Mouse (Mus musculus): ENCODE data around the gene Myl4. TPM values are rescaled to one million over a fixed set of nuclear protein-coding genes. Genes with fewer than 3 reads are reported as not detected.

The Myl4 gene
- polyA plus RNA-seq, 1 experiment from 2014 or later: 3.2 TPM

- H3K4me1 ChIP-seq (ENCODE audit: control insufficient read depth, insufficient read depth, low read length): peaks cover 4% of the 10 kb centered on the region; the same call in 1 of the 2 replicates
- no peak for ATAC-seq (ENCODE audit: low FRiP score, low TSS enrichment)
Measured at GRCm38 (mm10) chr11:104578074-104578473, 27.6 kb downstream of the Myl4 start.

GRCm38 (mm10) chr11:104579084-104579483, 28.6 kb downstream of the Myl4 start:
- 87% methylated on average over 9 of the region's 9 CpGs for WGBS
- H3K9me3 ChIP-seq (ENCODE audit: control insufficient read depth, low read length): no peaks in the 10 kb centered on the region
- H3K4me1 ChIP-seq (ENCODE audit: control insufficient read depth, insufficient read depth, low read length): peaks cover 4% of the 10 kb centered on the region; the same call in 1 of the 2 replicates
- H3K9ac ChIP-seq (replicated peaks; ENCODE audit: low read length): no peak overlapping the region
- no peak for ATAC-seq (ENCODE audit: low FRiP score, low TSS enrichment)
- no peak overlapping the region for H3K4me2 ChIP-seq (ENCODE audit: low read length)
- DNase-seq: no peak
- H3K27me3 ChIP-seq (ENCODE audit: control insufficient read depth, insufficient read depth, low read length): no peaks in the 10 kb centered on the region
- no peaks in the 10 kb centered on the region for H3K36me3 ChIP-seq (ENCODE audit: control insufficient read depth, insufficient read depth, low read length)
- H3K4me3 ChIP-seq (replicated peaks; ENCODE audit: low read depth, low read length): no peak overlapping the region
- no peak overlapping the region for H3K27ac ChIP-seq (replicated peaks; ENCODE audit: low read depth, low read length)

More at GRCm38 (mm10) chr11:104578074-104578473, 27.6 kb downstream of the Myl4 start:
- Histone ChIP-seq H3K9me3 (ENCODE audit: control insufficient read depth, low read length) (no peaks in the 10 kb centered on the region), H3K27me3 (ENCODE audit: control insufficient read depth, insufficient read depth, low read length) (no peaks in the 10 kb centered on the region), H3K4me3 (replicated peaks; ENCODE audit: low read depth, low read length) (no peak overlapping the region), H3K36me3 (ENCODE audit: control insufficient read depth, insufficient read depth, low read length) (no peaks in the 10 kb centered on the region), H3K9ac (replicated peaks; ENCODE audit: low read length) (no peak overlapping the region), H3K4me2 (ENCODE audit: low read length) (no peak overlapping the region), H3K27ac (replicated peaks; ENCODE audit: low read depth, low read length) (no peak overlapping the region)
- 68% methylated on average over 5 of the region's 5 CpGs for WGBS
- DNase-seq: no peak

- no peak overlapping the region for H3K27ac ChIP-seq (replicated peaks; ENCODE audit: low read depth, low read length)
- no peak for DNase-seq
Measured at GRCm38 (mm10) chr11:104579575-104579974, 29.1 kb downstream of the Myl4 start.

GRCm38 (mm10) chr11:104580091-104580490, 29.6 kb downstream of the Myl4 start:
- peak; percentile 23 for DNase-seq
- Histone ChIP-seq H3K4me2 (ENCODE audit: low read length) (no peak overlapping the region), H3K9me3 (ENCODE audit: control insufficient read depth, low read length) (no peaks in the 10 kb centered on the region), H3K4me1 (ENCODE audit: control insufficient read depth, insufficient read depth, low read length) (peaks cover 4% of the 10 kb centered on the region; the same call in 1 of the 2 replicates), H3K27me3 (ENCODE audit: control insufficient read depth, insufficient read depth, low read length) (no peaks in the 10 kb centered on the region), H3K36me3 (ENCODE audit: control insufficient read depth, insufficient read depth, low read length) (no peaks in the 10 kb centered on the region), H3K4me3 (replicated peaks; ENCODE audit: low read depth, low read length) (no peak overlapping the region), H3K9ac (replicated peaks; ENCODE audit: low read length) (no peak overlapping the region), H3K27ac (replicated peaks; ENCODE audit: low read depth, low read length) (no peak overlapping the region)
- WGBS: 68% methylated on average over 6 of the region's 6 CpGs
- no peak for ATAC-seq (ENCODE audit: low FRiP score, low TSS enrichment)

More at GRCm38 (mm10) chr11:104579575-104579974, 29.1 kb downstream of the Myl4 start:
- Histone ChIP-seq H3K9me3 (ENCODE audit: control insufficient read depth, low read length) (no peaks in the 10 kb centered on the region), H3K9ac (replicated peaks; ENCODE audit: low read length) (no peak overlapping the region), H3K36me3 (ENCODE audit: control insufficient read depth, insufficient read depth, low read length) (no peaks in the 10 kb centered on the region), H3K4me1 (ENCODE audit: control insufficient read depth, insufficient read depth, low read length) (peaks cover 4% of the 10 kb centered on the region; the same call in 1 of the 2 replicates), H3K4me3 (replicated peaks; ENCODE audit: low read depth, low read length) (no peak overlapping the region), H3K27me3 (ENCODE audit: control insufficient read depth, insufficient read depth, low read length) (no peaks in the 10 kb centered on the region), H3K4me2 (ENCODE audit: low read length) (no peak overlapping the region)
- 88% methylated on average over 8 of the region's 8 CpGs for WGBS
- no peak for ATAC-seq (ENCODE audit: low FRiP score, low TSS enrichment)

GRCm38 (mm10) chr11:104580606-104581005, 30.1 kb downstream of the Myl4 start:
- no peak overlapping the region for H3K4me2 ChIP-seq (ENCODE audit: low read length)
- no peak overlapping the region for H3K4me3 ChIP-seq (replicated peaks; ENCODE audit: low read depth, low read length)
- no peaks in the 10 kb centered on the region for H3K27me3 ChIP-seq (ENCODE audit: control insufficient read depth, insufficient read depth, low read length)
- ATAC-seq (ENCODE audit: low FRiP score, low TSS enrichment) (no peak), DNase-seq (no peak)
- peaks cover 4% of the 10 kb centered on the region; the same call in 1 of the 2 replicates for H3K4me1 ChIP-seq (ENCODE audit: control insufficient read depth, insufficient read depth, low read length)
- H3K9me3 ChIP-seq (ENCODE audit: control insufficient read depth, low read length): no peaks in the 10 kb centered on the region
- 90% methylated on average over 5 of the region's 5 CpGs for WGBS
- no peaks in the 10 kb centered on the region for H3K36me3 ChIP-seq (ENCODE audit: control insufficient read depth, insufficient read depth, low read length)
- no peak overlapping the region for H3K9ac ChIP-seq (replicated peaks; ENCODE audit: low read length)
- H3K27ac ChIP-seq (replicated peaks; ENCODE audit: low read depth, low read length): no peak overlapping the region

GRCm38 (mm10) chr11:104581446-104582307, 31.2 kb downstream of the Myl4 start:
- Histone ChIP-seq H3K9ac (replicated peaks; ENCODE audit: low read length) (no peak overlapping the region), H3K9me3 (ENCODE audit: control insufficient read depth, low read length) (no peaks in the 10 kb centered on the region), H3K27me3 (ENCODE audit: control insufficient read depth, insufficient read depth, low read length) (no peaks in the 10 kb centered on the region), H3K4me1 (ENCODE audit: control insufficient read depth, insufficient read depth, low read length) (peaks cover 4% of the 10 kb centered on the region; the same call in 1 of the 2 replicates), H3K27ac (replicated peaks; ENCODE audit: low read depth, low read length) (no peak overlapping the region), H3K4me3 (replicated peaks; ENCODE audit: low read depth, low read length) (no peak overlapping the region), H3K4me2 (ENCODE audit: low read length) (no peak overlapping the region), H3K36me3 (ENCODE audit: control insufficient read depth, insufficient read depth, low read length) (no peaks in the 10 kb centered on the region)
- peak; percentile 28 for DNase-seq
- 61% methylated on average over 18 of the region's 18 CpGs for whole genome bisulfite sequencing
- ATAC-seq (ENCODE audit: low FRiP score, low TSS enrichment): no peak

- DNase-seq (no peak), ATAC-seq (ENCODE audit: low FRiP score, low TSS enrichment) (no peak)
- H3K4me1 ChIP-seq (ENCODE audit: control insufficient read depth, insufficient read depth, low read length): peaks cover 4% of the 10 kb centered on the region; the same call in 1 of the 2 replicates
- H3K4me3 ChIP-seq (replicated peaks; ENCODE audit: low read depth, low read length): no peak overlapping the region
- no peaks in the 10 kb centered on the region for H3K9me3 ChIP-seq (ENCODE audit: control insufficient read depth, low read length)
- H3K9ac ChIP-seq (replicated peaks; ENCODE audit: low read length): no peak overlapping the region
- H3K36me3 ChIP-seq (ENCODE audit: control insufficient read depth, insufficient read depth, low read length): no peaks in the 10 kb centered on the region
- no peaks in the 10 kb centered on the region for H3K27me3 ChIP-seq (ENCODE audit: control insufficient read depth, insufficient read depth, low read length)
- WGBS: 91% methylated on average over 2 of the region's 2 CpGs
- no peak overlapping the region for H3K27ac ChIP-seq (replicated peaks; ENCODE audit: low read depth, low read length)
- H3K4me2 ChIP-seq (ENCODE audit: low read length): no peak overlapping the region
Measured at GRCm38 (mm10) chr11:104582308-104582606, 31.8 kb downstream of the Myl4 start.

- ATAC-seq (ENCODE audit: low FRiP score, low TSS enrichment) (no peak), DNase-seq (no peak)
- Histone ChIP-seq H3K27me3 (ENCODE audit: control insufficient read depth, insufficient read depth, low read length) (no peaks in the 10 kb centered on the region), H3K27ac (replicated peaks; ENCODE audit: low read depth, low read length) (no peak overlapping the region), H3K4me2 (ENCODE audit: low read length) (no peak overlapping the region), H3K36me3 (ENCODE audit: control insufficient read depth, insufficient read depth, low read length) (no peaks in the 10 kb centered on the region), H3K4me3 (replicated peaks; ENCODE audit: low read depth, low read length) (no peak overlapping the region), H3K9ac (replicated peaks; ENCODE audit: low read length) (no peak overlapping the region), H3K4me1 (ENCODE audit: control insufficient read depth, insufficient read depth, low read length) (peaks cover 4% of the 10 kb centered on the region; the same call in 1 of the 2 replicates), H3K9me3 (ENCODE audit: control insufficient read depth, low read length) (no peaks in the 10 kb centered on the region)
- WGBS: 57% methylated on average over 13 of the region's 13 CpGs
Measured at GRCm38 (mm10) chr11:104582630-104583364, 32.3 kb downstream of the Myl4 start.

Data from midbrain, embryonic 14.5 days (tissue).